Mouse (Mus musculus) CH12.LX (cell line): ENCODE results near the gene Hist1h2ag. TPM values are rescaled to one million over a fixed set of nuclear protein-coding genes. Genes with fewer than 3 reads are reported as not detected.
"Not testable (repeated sequence)": the region's sequence is repeated elsewhere in the genome, so short reads cannot be mapped to it uniquely, and the experiment has no call there.

ENCODE experiments used
- DNase-seq: peaks from one replicate; pipeline ENCODE4 v3.0.0-alpha.2; 2013; ENCODE audit errors: extremely low read depth
- H3K27ac ChIP-seq: 2 replicates; pipeline ENCODE4 v1.5.1; 2012; ENCODE audit warnings: low read depth, mild to moderate bottlenecking, control low read depth, moderate library complexity; ENCODE audit not compliant: insufficient read depth
- H3K27me3 ChIP-seq: replicated peaks from 2 replicates; pipeline ENCODE3; 2012; ENCODE audit warnings: inconsistent platforms
- H3K36me3 ChIP-seq, 2 experiments: replicated peaks in 1 of 2; 2 replicates each; pipeline versions ENCODE3 to v1.6.1; 2012; ENCODE audit warnings: inconsistent platforms in 1 of 2, low read length in 1 of 2, mild to moderate bottlenecking in 1 of 2, mixed read lengths in 1 of 2, moderate library complexity in 1 of 2; ENCODE audit not compliant: control insufficient read depth in 1 of 2, insufficient read depth in 1 of 2
- H3K4me1 ChIP-seq, 2 experiments: 2 replicates each; pipeline ENCODE4 v1.6.1; 2012; ENCODE audit warnings: inconsistent platforms in 1 of 2, moderate library complexity in 1 of 2; ENCODE audit not compliant: insufficient read depth in 2 of 2, control insufficient read depth in 1 of 2
- H3K4me2 ChIP-seq: 2 replicates; pipeline ENCODE4 v1.6.1; 2012; ENCODE audit warnings: low read depth, mild to moderate bottlenecking, control low read depth; ENCODE audit not compliant: poor library complexity, insufficient read depth, severe bottlenecking
- H3K4me3 ChIP-seq, 3 experiments: fragments of 150-350 bp in 1 of 3; sonication (generic) in 1 of 3; replicated peaks in 1 of 3; 2 replicates each; pipeline versions ENCODE3 to v1.5.1; 2011 to 2012; ENCODE audit warnings: low read depth in 2 of 3, low read length in 2 of 3, mild to moderate bottlenecking in 2 of 3, moderate library complexity in 2 of 3, control low read depth in 1 of 3, improper control_type of control experiment in 1 of 3, inconsistent platforms in 1 of 3, mixed read lengths in 1 of 3; ENCODE audit not compliant: poor library complexity in 1 of 3
- H3K79me2 ChIP-seq: replicated peaks from 2 replicates; pipeline ENCODE4 v1.6.1; 2012; ENCODE audit warnings: mild to moderate bottlenecking, moderate library complexity; ENCODE audit not compliant: control insufficient read depth, poor library complexity, insufficient read depth, severe bottlenecking; ENCODE audit errors: extremely low read depth
- H3K9ac ChIP-seq: 2 replicates; pipeline ENCODE4 v1.6.1; 2012; ENCODE audit warnings: low read depth, mild to moderate bottlenecking, control low read depth, moderate library complexity; ENCODE audit not compliant: insufficient read depth
- H3K9me3 ChIP-seq: replicated peaks from 2 replicates; pipeline ENCODE3; 2012; ENCODE audit warnings: low read length, inconsistent platforms, mixed read lengths
- CHD2 ChIP-seq: IDR thresholded peaks from 2 replicates; pipeline ENCODE4 v1.6.1; 2011; ENCODE audit warnings: low read length, improper control_type of control experiment
- CTCF ChIP-seq, 2 experiments: IDR thresholded peaks in 1 of 2; conservative IDR thresholded peaks in 1 of 2; 2 replicates each; pipeline ENCODE4 v1.5.1; 2011 to 2012; ENCODE audit warnings: low read depth in 2 of 2, low read length in 2 of 2, improper control_type of control experiment in 1 of 2, inconsistent platforms in 1 of 2, mild to moderate bottlenecking in 1 of 2, moderate library complexity in 1 of 2
- E2F4 ChIP-seq: IDR thresholded peaks from 2 replicates; pipeline ENCODE4 v1.6.1; 2011; ENCODE audit warnings: low read depth, low read length, improper control_type of control experiment; ENCODE audit not compliant: insufficient replicate concordance
- EP300 ChIP-seq: IDR thresholded peaks from 2 replicates; pipeline ENCODE4 v1.6.1; 2011; ENCODE audit warnings: low read length, improper control_type of control experiment
- GABPA ChIP-seq: IDR thresholded peaks from 2 replicates; pipeline ENCODE4 v1.6.1; 2012; ENCODE audit warnings: low read depth, low read length, improper control_type of control experiment, inconsistent platforms; ENCODE audit not compliant: insufficient replicate concordance
- HCFC1 ChIP-seq: IDR thresholded peaks from 2 replicates; pipeline ENCODE4 v1.6.1; 2012; ENCODE audit warnings: low read depth, mild to moderate bottlenecking, inconsistent platforms, low read length, improper control_type of control experiment
- IRF4 ChIP-seq: IDR thresholded peaks from 2 replicates; pipeline ENCODE4 v1.6.1; 2014; ENCODE audit warnings: low read depth, mild to moderate bottlenecking, inconsistent platforms, low read length, improper control_type of control experiment
- JUN ChIP-seq: IDR thresholded peaks from 2 replicates; pipeline ENCODE4 v1.6.1; 2011; ENCODE audit warnings: low read depth, mild to moderate bottlenecking, low read length, improper control_type of control experiment, moderate library complexity; ENCODE audit not compliant: insufficient read depth
- JUND ChIP-seq: conservative IDR thresholded peaks from 2 replicates; pipeline ENCODE4 v1.6.1; 2011; ENCODE audit warnings: low read depth, low read length, improper control_type of control experiment
- MAFK ChIP-seq: IDR thresholded peaks from 2 replicates; pipeline ENCODE4 v1.6.1; 2011; ENCODE audit warnings: low read length, improper control_type of control experiment; ENCODE audit not compliant: insufficient replicate concordance
- MAX ChIP-seq: IDR thresholded peaks from 2 replicates; pipeline ENCODE4 v1.6.1; 2011; ENCODE audit warnings: low read length, improper control_type of control experiment
- MAZ ChIP-seq: IDR thresholded peaks from 2 replicates; pipeline ENCODE4 v1.6.1; 2012; ENCODE audit warnings: low read depth, mild to moderate bottlenecking, inconsistent platforms, low read length, improper control_type of control experiment, moderate library complexity
- MEF2A ChIP-seq: IDR thresholded peaks from 2 replicates; pipeline ENCODE4 v1.6.1; 2014; ENCODE audit warnings: low read depth, mild to moderate bottlenecking, inconsistent platforms, low read length, improper control_type of control experiment, borderline replicate concordance
- MXI1 ChIP-seq: IDR thresholded peaks from 2 replicates; pipeline ENCODE4 v1.6.1; 2011; ENCODE audit warnings: mild to moderate bottlenecking, low read depth, low read length, improper control_type of control experiment
- MYC ChIP-seq: IDR thresholded peaks from 2 replicates; pipeline ENCODE4 v1.6.1; 2011; ENCODE audit warnings: low read depth, mild to moderate bottlenecking, improper control_type of control experiment, low read length
- NELFE ChIP-seq: IDR thresholded peaks from 2 replicates; pipeline ENCODE4 v1.6.1; 2011; ENCODE audit warnings: low read depth, low read length, improper control_type of control experiment
- NRF1 ChIP-seq: IDR thresholded peaks from 2 replicates; pipeline ENCODE4 v1.6.1; 2014; ENCODE audit warnings: low read depth, mild to moderate bottlenecking, inconsistent platforms, low read length, improper control_type of control experiment, moderate library complexity
- POLR2A ChIP-seq: IDR thresholded peaks from 2 replicates; pipeline ENCODE4 v1.6.1; 2011; ENCODE audit warnings: low read depth, mild to moderate bottlenecking, improper control_type of control experiment, low read length
- RCOR1 ChIP-seq: conservative IDR thresholded peaks from 2 replicates; pipeline ENCODE4 v1.6.1; 2012; ENCODE audit warnings: low read depth, mild to moderate bottlenecking, inconsistent platforms, low read length, improper control_type of control experiment
- SIN3A ChIP-seq: IDR thresholded peaks from 2 replicates; pipeline ENCODE4 v1.6.1; 2012; ENCODE audit warnings: low read length, improper control_type of control experiment, inconsistent platforms
- SMC3 ChIP-seq: IDR thresholded peaks from 2 replicates; pipeline ENCODE4 v1.6.1; 2011; ENCODE audit warnings: low read depth, low read length, improper control_type of control experiment
- TBP ChIP-seq: conservative IDR thresholded peaks from 2 replicates; pipeline ENCODE4 v1.6.1; 2011; ENCODE audit warnings: low read depth, low read length, improper control_type of control experiment
- TCF12 ChIP-seq: IDR thresholded peaks from 2 replicates; pipeline ENCODE4 v1.6.1; 2014; ENCODE audit warnings: low read depth, mild to moderate bottlenecking, inconsistent platforms, low read length, improper control_type of control experiment
- UBTF ChIP-seq: IDR thresholded peaks from 2 replicates; pipeline ENCODE4 v1.6.1; 2012; ENCODE audit warnings: low read depth, mild to moderate bottlenecking, inconsistent platforms, low read length, improper control_type of control experiment, moderate library complexity
- USF1 ChIP-seq: IDR thresholded peaks from 2 replicates; pipeline ENCODE4 v1.6.1; 2014; ENCODE audit warnings: low read depth, mild to moderate bottlenecking, inconsistent platforms, low read length, improper control_type of control experiment
- USF2 ChIP-seq: conservative IDR thresholded peaks from 2 replicates; pipeline ENCODE4 v1.6.1; 2011; ENCODE audit warnings: low read depth, low read length, improper control_type of control experiment
- dilution Hi-C: fragments of 300-500 bp; cut with MboI; formaldehyde crosslinking; loops from 2 replicates; pipeline ENCODE4 v1.14.3; 2020; ENCODE audit warnings: low sequenced_read_pairs; ENCODE audit not compliant: extremely low pct_unique_long_range_greater_than_20kb, extremely low pct_ligation_motif_present
- in situ Hi-C: fragments of 300-500 bp; cut with MboI; formaldehyde crosslinking; loops from 3 replicates; pipeline ENCODE4 v1.14.3; 2019; ENCODE audit warnings: low sequenced_read_pairs, low pct_ligation_motif_present, low pct_unique_long_range_greater_than_20kb, mixed read lengths
- polyA plus RNA-seq: library from polyadenylated mRNA; unstranded; fragments of >175 nt; gene quantifications from 2 replicates; pipeline ENCODE4 v1.2.1, GENCODE M21; 2012; ENCODE audit warnings: low read depth; ENCODE audit not compliant: insufficient read length
- total RNA-seq, 2 experiments: library from RNA; depleted of rRNA; stranded (reverse); fragments of 300-350 nt in 1 of 2; fragments of >200 nt in 1 of 2; gene quantifications; 2 replicates each; pipeline ENCODE4 v1.2.3; 2012 to 2014

Hist1h2ag gene
- total and polyA plus RNA-seq, 3 experiments, result 7.3 to 576 (median 22.0) TPM

DNA sequence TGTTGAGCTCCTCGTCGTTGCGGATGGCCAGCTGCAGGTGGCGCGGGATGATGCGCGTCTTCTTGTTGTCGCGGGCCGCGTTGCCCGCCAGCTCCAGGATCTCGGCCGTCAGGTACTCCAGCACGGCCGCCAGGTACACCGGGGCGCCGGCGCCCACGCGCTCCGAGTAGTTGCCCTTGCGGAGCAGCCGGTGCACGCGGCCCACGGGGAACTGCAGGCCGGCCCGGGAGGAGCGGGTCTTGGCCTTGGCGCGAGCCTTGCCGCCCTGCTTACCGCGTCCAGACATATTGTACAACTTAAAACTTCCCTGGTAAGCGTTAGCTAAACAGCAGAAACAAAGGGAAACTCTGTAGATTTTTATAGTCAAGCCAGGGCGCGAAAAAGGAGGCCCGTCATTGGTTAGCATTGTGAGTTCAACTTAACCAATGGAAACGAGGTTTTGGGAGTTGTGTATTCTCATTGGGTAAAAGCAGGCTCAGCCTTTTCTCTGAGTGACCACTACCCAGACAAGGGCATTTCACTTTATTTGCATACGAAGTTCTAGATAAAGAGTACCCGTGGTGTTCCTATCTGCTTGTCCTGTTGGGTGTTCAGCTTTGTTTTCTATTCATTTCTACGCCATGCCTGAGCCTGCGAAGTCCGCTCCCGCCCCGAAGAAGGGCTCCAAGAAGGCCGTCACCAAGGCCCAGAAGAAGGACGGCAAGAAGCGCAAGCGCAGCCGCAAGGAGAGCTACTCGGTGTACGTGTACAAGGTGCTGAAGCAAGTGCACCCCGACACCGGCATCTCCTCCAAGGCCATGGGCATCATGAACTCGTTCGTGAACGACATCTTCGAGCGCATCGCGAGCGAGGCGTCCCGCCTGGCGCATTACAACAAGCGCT lies 7.2 kb downstream of the Hist1h2ag start, which contains the start of the genes Hist1h2ah and Hist1h2bk:
TSS of gene Hist1h2ah (minus strand) at position 302 of the 882 bp plus-strand sequence.
TSS of gene Hist1h2bk (plus strand) at position 604 of the 882 bp plus-strand sequence.
- TF ChIP-seq TCF12 (peak; percentile 94), TBP (peak; percentile 99), SIN3A (peak; percentile 66), IRF4 (0 out of 2 replicates have a peak, but pooled peaks have one; percentile 31), HCFC1 (peak; percentile 51; the same call in 1 of the 2 replicates), JUND (peak; percentile 66; the same call in 1 of the 2 replicates), POLR2A (peak; percentile 66; the same call in 1 of the 2 replicates), NRF1 (peak; percentile 48; the same call in 1 of the 2 replicates), MYC (0 out of 2 replicates have a peak, but pooled peaks have one; percentile 24), NELFE (peak; percentile 5), RCOR1 (peak; percentile 56; the same call in 1 of the 2 replicates), CHD2 (peak; percentile 97), E2F4 (peak; percentile 100), MXI1 (peak; percentile 21; the same call in 1 of the 2 replicates), MEF2A (peak; percentile 44; the same call in 1 of the 2 replicates)

DNA sequence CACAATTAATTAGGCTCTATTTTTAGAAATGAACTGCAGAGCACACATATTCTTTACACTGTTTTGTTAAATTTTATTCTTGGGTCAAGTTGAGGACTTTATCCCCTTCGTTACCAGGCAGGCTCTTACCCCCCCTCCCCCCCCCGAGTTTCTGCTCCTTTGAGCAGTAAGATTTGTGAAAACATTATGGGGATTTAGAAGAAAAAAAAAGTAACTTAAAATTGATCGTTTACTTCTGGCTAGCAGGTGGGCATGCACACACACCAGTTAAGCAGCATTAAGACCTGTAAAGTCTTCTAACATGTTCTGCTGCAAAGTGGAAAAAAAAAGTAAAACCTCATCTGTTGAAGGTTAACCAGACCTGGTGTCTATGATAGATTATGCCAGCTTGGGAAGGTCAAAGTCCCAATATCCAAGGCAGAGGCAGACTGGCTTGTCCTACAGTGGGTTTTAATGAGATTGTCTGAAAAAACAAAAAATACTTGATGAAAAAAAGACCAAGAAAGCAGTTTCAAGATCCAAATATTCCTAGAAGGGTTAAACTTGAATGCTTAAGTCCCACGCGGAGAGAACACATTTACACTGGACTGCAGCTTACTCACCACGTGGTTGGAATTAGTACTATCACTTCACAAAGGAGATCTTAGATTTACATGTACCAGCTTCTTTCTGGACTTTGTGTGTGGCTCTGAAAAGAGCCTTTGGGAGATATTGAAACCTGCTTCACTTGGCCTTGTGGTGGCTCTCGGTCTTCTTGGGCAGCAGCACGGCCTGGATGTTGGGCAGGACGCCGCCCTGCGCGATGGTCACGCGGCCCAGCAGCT lies 8.1 kb downstream of the Hist1h2ag start:
- Histone ChIP-seq H3K9ac (peak overlapping the region; percentile 92), H3K4me2 (peak overlapping the region; percentile 78), H3K9me3 (no peaks in the 10 kb centered on the region), H3K36me3 (no peaks in the 10 kb centered on the region), H3K79me2 (no peaks in the 10 kb centered on the region), H3K4me1 (peaks cover 3 to 27% of the 10 kb centered on the region in 2 experiments; a peak in 3 of 4 replicates), H3K4me3 (peak overlapping the region; percentile 4 to 56 (median 50)), H3K27ac (peak overlapping the region; percentile 84), H3K27me3 (no peaks in the 10 kb centered on the region)
- DNase-seq, result peak; percentile 56
- dilution Hi-C loops (no loop called here), in situ Hi-C loops (loop anchor here (5.0 to 25.0 kb wide), 4 partner anchors 107 to 1728 kb away; partner anchors contain the start of genes Hist1h1a, Hist1h2ab, Hist1h3a and Hist1h3b)
- no peak for TF ChIP-seq MAZ
- no peak for TF ChIP-seq USF1
- TF ChIP-seq SIN3A, result no peak
- no peak for TF ChIP-seq CHD2
- TF ChIP-seq EP300, result no peak
- TF ChIP-seq MYC, result peak; percentile 93
- TF ChIP-seq TBP, result no peak
- TF ChIP-seq CTCF (conservative IDR thresholded peaks at IDR 0.05 in 1 of 2, IDR thresholded peaks at IDR 0.05 in 1 of 2; ENCODE audit: low read depth in 2 of 2, low read length in 2 of 2), result no peak
- no peak for TF ChIP-seq TCF12
- TF ChIP-seq GABPA, result no peak
- no peak; the same call in 1 of the 2 replicates for TF ChIP-seq UBTF
- TF ChIP-seq MAFK, result 0 out of 2 replicates have a peak, but pooled peaks have one; percentile 17
- TF ChIP-seq JUN, result no peak
- 0 out of 2 replicates have a peak, but pooled peaks have one; percentile 15 for TF ChIP-seq RCOR1
- TF ChIP-seq MAX, result peak; percentile 92
- TF ChIP-seq USF2, result peak; percentile 39
- no peak for TF ChIP-seq SMC3
- no peak; the same call in 1 of the 2 replicates for TF ChIP-seq HCFC1

More for the DNA sequence above, 7.2 kb downstream of the Hist1h2ag start, which contains the start of the genes Hist1h2ah and Hist1h2bk:
- in situ Hi-C loops, result loop anchor here (10.0 to 25.0 kb wide), 3 partner anchors 291 to 1727 kb away; partner anchors contain the start of genes Hist1h1a, Hist1h2ab, Hist1h3a and Hist1h3b
- H3K27me3 ChIP-seq, H3K36me3 ChIP-seq, H3K9me3 ChIP-seq, dilution Hi-C loops, H3K79me2 ChIP-seq: not testable (repeated sequence)
- H3K4me3 ChIP-seq, result peak within 1 kb of the TSS; percentile 4 to 56 (median 50)
- peak within 1 kb of the TSS; percentile 86 for H3K27ac ChIP-seq
- peaks cover 3 to 33% of the 10 kb centered on the region in 2 experiments; a peak in 3 of 4 replicates for H3K4me1 ChIP-seq
- peak within 1 kb of the TSS; percentile 78 for H3K4me2 ChIP-seq
- H3K9ac ChIP-seq, result peak within 1 kb of the TSS; percentile 92
- DNase-seq, result peak; percentile 98
